Mouse (Mus musculus) CD4-positive, CD25-positive, alpha-beta regulatory T cell, adult 9 weeks (primary cell): Measurements from ENCODE around the gene Il17rb. TPM values are rescaled to one million over a fixed set of nuclear protein-coding genes. Genes with fewer than 3 reads are reported as not detected.

Source experiments
- polyA plus RNA-seq: library from polyadenylated mRNA; unstranded; fragments of 100-300 nt; shearing (Covaris generic); gene quantifications from one replicate; pipeline ENCODE4 v1.2.1, GENCODE M21; 2017

Il17rb gene
- polyA plus RNA-seq, result 2.0 TPM

GRCm38 (mm10) chr14:30008733-30009575 is at the start of gene Il17rb, which contains the start of gene Chdh:
Gene Il17rb (minus strand): TSS chr14:30008896.
Gene Chdh (plus strand): TSS chr14:30009023.

GRCm38 (mm10) chr14:29978254-29979204 is 30.2 kb downstream of the Il17rb start, which contains the start of gene Actr8:
Gene Actr8 (plus strand): TSS chr14:29978337.

GRCm38 (mm10) chr14:29968075-29968821 is 40.4 kb downstream of the Il17rb start, which contains the start of gene Selenok:
Gene Selenok (plus strand): TSS chr14:29968308.

Other genes with a start within 250 kb of the Il17rb start
- gene Selenok, start 40.6 kb downstream of the Il17rb start, polyA plus RNA-seq, result 258 TPM
- gene Actr8, start 30.6 kb downstream of the Il17rb start, polyA plus RNA-seq, result 73.2 TPM
- 2.0 TPM for gene Chdh, start 127 bp upstream of the Il17rb start, polyA plus RNA-seq